7 mouse cellular contexts compared by ENCODE assay signal in genomic region chr5:24030579-24030969, GRCm38 (mm10). TPM values are rescaled to one million over a fixed set of nuclear protein-coding genes. Genes with fewer than 3 reads are reported as not detected.
A peak's percentile ranks its signal among the peaks of the same experiment; 100 is the strongest.
DNase-seq lines count a peak whose midpoint lies in the region; ATAC-seq lines count a peak whose summit lies in the region.

Gene Fam126a, minus strand, starts transcription at chr5:24030690.

- H3K27ac ChIP-seq in intestine, embryonic 14.5 days (ENCODE audit: low read depth) = peak within 1 kb of the TSS; percentile 66
- peak within 1 kb of the TSS; percentile 92 for H3K27ac ChIP-seq in midbrain, embryonic 10.5 days (replicated peaks)

- H3K9ac ChIP-seq in intestine, embryonic 14.5 days (ENCODE audit: low read length) = peak within 1 kb of the TSS; percentile 70

- no peaks in the 10 kb centered on the region for H3K36me3 ChIP-seq in intestine, embryonic 14.5 days (ENCODE audit: control insufficient read depth, insufficient read depth, low read length)
- no peaks in the 10 kb centered on the region; the same call in 1 of the 2 replicates for H3K36me3 ChIP-seq in midbrain, embryonic 10.5 days

- intact Hi-C loops in gastrocnemius, postnatal 14 days (cut with DNase I; ENCODE audit: low total_unique reads) = no loop called here
- intact Hi-C loops in left cerebral cortex, postnatal 25 days (cut with DNase I) = no loop called here

- H3K4me3 ChIP-seq in intestine, embryonic 14.5 days (ENCODE audit: low read depth, low read length) = peak within 1 kb of the TSS; percentile 74
- H3K4me3 ChIP-seq in midbrain, embryonic 10.5 days = peak within 1 kb of the TSS; percentile 84

- peak; percentile 96 to 98 for DNase-seq in adrenal gland, adult (ENCODE audit: inconsistent age in 2 of 2, low spot score in 1 of 2)
- peak; percentile 97 for DNase-seq in embryo, embryonic 10.5 days (ENCODE audit: low spot score)
- peak; percentile 96 for DNase-seq in gastrocnemius, postnatal 14 days
- DNase-seq in intestine, embryonic 14.5 days (ENCODE audit: low spot score) = peak; percentile 95
- peak; percentile 92 to 97 for DNase-seq in left cerebral cortex, postnatal 25 days (ENCODE audit: low spot score in 2 of 2)
- peak; percentile 96 for DNase-seq in midbrain, embryonic 10.5 days (ENCODE audit: low spot score)
- peak; percentile 86 for DNase-seq in right cerebral cortex, postnatal 4 days

- peak within 1 kb of the TSS; percentile 81 for H3K4me2 ChIP-seq in intestine, embryonic 14.5 days (ENCODE audit: low read length)

- peak; percentile 100 for ATAC-seq in intestine, embryonic 14.5 days (replicated peaks; ENCODE audit: low FRiP score, low TSS enrichment, low read depth)

- no peaks in the 10 kb centered on the region for H3K27me3 ChIP-seq in intestine, embryonic 14.5 days (replicated peaks; ENCODE audit: control insufficient read depth, insufficient read depth, low read length)
- H3K27me3 ChIP-seq in midbrain, embryonic 10.5 days (ENCODE audit: low read depth, poor library complexity, severe bottlenecking) = no peaks in the 10 kb centered on the region

- 0% methylated on average over 16 of the region's 16 CpGs for WGBS in intestine, embryonic 14.5 days
- 1% methylated on average over 16 of the region's 16 CpGs for WGBS in midbrain, embryonic 10.5 days

- H3K4me1 ChIP-seq in intestine, embryonic 14.5 days (replicated peaks; ENCODE audit: control insufficient read depth, insufficient read depth, low read length) = peaks cover 6% of the 10 kb centered on the region; the same call in 1 of the 2 replicates
- H3K4me1 ChIP-seq in midbrain, embryonic 10.5 days = peaks cover 19% of the 10 kb centered on the region

- no peaks in the 10 kb centered on the region for H3K9me3 ChIP-seq in intestine, embryonic 14.5 days (ENCODE audit: control insufficient read depth, low read length)
- no peaks in the 10 kb centered on the region for H3K9me3 ChIP-seq in midbrain, embryonic 10.5 days (replicated peaks)

RNA-seq across cellular contexts. Expression of gene Fam126a, which starts in this region (rescaled TPM):
- 10 to 100 TPM in 1 of 2 experiments, 1 to 10 TPM in 1; 9.5 to 12.6 TPM for total RNA-seq in gastrocnemius, postnatal 14 days (2021)
- 21.7 and 23.0 TPM in 2 replicates for polyA plus RNA-seq in intestine, embryonic 14.5 days (2014; fragmentation: Nextera tagmentation; extraction: Ambion mirVana)
- 10 to 100 TPM; 16.4 to 17.6 TPM for total RNA-seq in left cerebral cortex, postnatal 25 days (2021)
- polyA plus RNA-seq in midbrain, embryonic 10.5 days (2016; fragmentation: Nextera tagmentation; extraction: Ambion mirVana) = 24.6 and 26.7 TPM in 2 replicates

Comparison
In these comparisons a context has a peak if more than half of its experiments do, and no peak if none do; other contexts are left out.
1. Peak in every context shown above with its lines: DNase-seq, ATAC-seq, H3K4me3 ChIP-seq and H3K27ac ChIP-seq.